Mouse (Mus musculus) spleen, adult 10 weeks (tissue): ENCODE results near the gene Gm28035. TPM values are rescaled to one million over a fixed set of nuclear protein-coding genes. Genes with fewer than 3 reads are reported as not detected.

Experiments
- polyA plus RNA-seq: library from polyadenylated mRNA; stranded (reverse); fragments of 350-450 nt; fragmentation: Illumina TruSeq; extraction: RNeasy Lipid Tissue Mini Kit (QIAGEN cat#74804); gene quantifications from one replicate; pipeline ENCODE4 v1.2.3, GENCODE M21; 2015; ENCODE audit warnings: low replicate concordance; ENCODE audit not compliant: insufficient read depth

Gm28035 gene
- 1.5 TPM for polyA plus RNA-seq

DNA sequence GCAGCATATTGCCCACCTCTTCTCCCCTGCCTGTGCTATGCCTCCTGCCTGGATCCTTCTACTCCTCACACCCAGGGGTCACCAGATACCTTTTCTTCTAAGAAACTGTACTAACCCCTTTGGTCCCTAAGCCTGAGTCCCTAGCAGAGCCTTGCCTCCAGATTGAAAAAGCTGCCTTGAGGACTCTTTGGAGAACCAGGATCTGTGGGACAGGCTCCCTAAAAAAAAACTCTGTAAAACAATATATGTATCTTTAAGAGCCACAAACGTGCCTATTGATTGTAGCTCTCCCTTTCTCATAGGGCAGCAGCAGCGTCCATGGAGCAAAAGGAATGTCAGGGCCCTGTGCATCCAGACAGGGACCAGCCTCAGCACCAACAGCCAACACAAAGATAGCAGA is at the start of gene Gm28035:
Gene Gm28035 (plus strand): TSS at position 301 of the 400 bp plus-strand sequence.

DNA sequence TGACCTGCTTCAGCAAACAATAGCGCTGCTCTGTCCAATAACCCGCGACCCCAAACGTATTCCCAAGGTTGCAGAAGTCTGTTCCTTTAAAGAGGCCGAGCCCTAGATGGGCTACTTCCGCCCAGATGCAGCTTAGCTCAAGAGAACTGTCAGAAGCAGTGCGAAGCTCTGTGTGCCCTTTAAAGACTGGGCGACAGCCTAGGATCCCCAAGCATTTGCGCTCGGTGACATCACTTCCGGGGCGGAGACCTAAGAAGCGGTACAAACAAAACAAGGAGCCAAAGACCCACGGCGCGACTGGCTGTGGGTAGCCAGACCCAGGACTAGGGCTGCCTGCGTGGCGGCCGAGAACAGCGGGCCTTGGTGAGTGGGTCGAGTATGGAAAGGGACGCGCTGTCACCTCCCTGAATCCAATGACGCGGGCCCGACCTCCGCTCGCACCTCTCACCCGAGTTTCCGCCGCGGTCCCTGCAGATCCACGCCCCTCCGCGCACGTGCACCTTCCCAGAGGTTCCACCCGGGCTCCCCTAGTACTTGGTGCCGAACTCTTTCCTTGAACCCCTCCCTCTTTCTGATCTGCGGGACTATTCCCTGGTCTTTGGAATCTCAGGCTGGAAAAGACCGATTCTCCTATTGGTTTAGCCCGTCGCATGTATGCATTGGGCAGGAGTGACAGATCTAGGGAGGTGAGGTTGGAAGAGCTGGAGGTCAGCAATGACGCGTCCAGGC is 34.6 kb upstream of the Gm28035 start, which contains the start of gene Kyat1:
Gene Kyat1 (minus strand): TSS at position 219 of the 729 bp plus-strand sequence.

DNA sequence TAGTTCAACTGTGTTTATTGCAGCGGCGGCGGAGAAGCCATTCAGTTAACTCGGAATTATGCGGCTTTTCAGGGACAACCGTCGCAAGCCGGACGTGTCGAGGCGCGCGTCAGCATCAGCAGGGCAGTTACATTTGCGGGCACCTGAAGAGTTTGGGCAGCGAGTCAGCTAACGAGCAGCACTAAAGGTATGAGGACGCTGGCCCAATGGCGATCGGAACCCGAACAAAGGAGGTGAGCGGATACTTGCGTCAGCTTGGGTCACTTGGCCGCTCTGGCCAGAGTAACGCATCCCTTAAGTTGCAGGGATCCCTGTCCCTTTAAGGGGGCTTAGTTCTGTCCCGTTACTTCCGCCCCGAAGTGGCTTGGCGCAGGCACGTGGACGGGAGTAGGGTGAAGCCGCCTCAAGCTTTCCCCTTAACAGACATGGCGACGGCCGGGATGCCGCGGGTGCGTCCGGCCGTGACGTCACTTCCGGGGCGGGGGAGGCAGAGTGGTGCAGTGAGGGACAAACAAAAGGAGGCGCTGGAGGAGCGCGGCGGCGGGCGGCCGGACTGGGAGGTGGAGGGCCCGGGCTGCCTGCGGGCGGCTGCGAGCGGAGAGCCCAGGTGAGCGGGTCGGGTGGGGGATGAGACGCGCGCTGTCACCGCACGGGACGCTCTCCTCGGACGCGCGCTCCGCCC is 3.0 kb upstream of the Gm28035 start, which contains the start of gene Lrrc8a:
Gene Lrrc8a (plus strand): TSS at position 517 of the 682 bp plus-strand sequence.

DNA sequence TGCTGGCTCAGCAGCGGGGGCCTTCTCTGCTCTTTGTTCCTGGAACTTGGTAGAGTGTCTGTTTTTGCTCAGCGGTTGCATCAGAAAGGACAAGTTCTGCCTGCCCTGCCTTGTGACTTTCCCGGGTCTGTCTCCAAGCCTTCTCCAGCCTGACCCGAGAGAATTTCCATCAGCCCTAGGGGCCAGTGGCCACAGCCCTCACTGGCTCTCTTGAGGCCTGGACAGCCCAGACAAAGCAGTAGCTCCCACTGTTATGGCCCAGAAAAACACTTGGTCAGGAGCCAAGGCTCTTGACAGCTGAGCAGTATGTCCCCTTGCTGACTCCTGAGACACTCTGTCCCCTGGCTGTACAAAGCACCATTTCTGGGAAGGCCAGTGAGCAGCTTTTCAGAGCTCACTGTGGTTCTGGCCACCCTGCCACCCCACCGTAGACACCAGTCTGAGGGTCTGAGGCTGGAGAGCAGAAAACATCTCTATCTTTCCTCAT is 25.4 kb downstream of the Gm28035 start, which contains the start of gene Phyhd1:
Gene Phyhd1 (plus strand): TSS at position 437 of the 487 bp plus-strand sequence.

DNA sequence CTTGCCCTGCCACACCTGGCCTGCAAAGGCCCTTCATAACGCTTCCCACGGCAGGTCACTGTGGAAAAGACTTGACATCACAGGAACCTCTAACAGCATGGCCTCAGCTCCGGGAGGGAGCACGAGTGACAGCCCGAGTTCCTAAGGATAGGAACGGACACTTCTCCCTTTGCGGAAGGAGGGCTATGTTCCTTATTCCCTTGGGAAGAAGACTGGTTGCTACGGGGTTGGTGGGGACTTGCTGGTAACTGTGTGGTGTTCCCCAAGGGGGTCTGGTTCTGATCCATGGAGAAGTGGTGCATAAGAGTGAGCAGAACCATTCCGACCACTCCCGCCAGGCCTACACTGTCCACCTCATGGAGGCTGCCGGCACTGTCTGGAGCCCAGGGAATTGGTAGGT is 40.4 kb downstream of the Gm28035 start, which contains the start of gene Gm28038:
Gene Gm28038 (plus strand): TSS at position 301 of the 400 bp plus-strand sequence.

DNA sequence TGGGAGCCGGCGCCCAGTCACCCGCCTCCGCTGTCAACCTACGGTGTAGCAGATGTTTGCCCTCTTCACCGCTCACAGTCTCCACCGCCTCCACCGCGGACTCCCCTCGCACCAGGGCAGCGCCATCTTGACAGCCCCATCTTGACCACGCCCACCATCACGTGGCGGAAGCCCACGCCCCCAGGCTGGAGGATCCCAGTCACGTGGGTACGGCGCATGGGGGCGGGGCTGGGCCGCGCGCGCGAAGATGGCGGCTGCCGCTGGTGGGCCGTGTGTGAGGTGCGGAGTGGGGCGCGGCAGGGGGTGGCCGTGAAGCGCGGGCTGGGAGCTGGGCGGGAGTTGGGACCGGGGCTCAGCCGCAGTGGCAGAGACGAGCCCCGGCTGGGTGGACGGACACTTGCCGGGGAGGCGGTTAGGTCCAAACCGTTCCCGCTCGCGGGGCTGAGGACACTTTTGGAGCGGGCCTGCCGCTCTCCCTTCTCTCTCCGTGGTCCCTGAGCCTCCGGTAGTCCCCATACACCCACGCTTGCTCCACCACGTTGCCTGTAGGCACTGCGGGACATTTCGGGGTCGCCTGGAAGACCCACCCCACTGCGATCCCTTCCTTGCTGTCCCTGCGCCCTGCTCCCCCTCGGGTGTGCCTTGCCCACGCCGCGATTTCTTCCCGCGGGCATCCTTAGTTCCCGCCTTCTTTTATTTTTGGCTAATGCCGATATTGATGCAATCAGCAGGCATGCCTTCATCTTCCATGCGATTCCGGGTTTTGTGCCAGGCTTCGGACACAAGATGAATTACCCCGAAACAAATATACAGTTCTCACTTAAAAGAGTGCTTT is 46.0 kb downstream of the Gm28035 start, which contains the start of the genes Dolk and Nup188:
Gene Dolk (minus strand): TSS at position 143 of the 835 bp plus-strand sequence.
Gene Nup188 (plus strand): TSS at position 206 of the 835 bp plus-strand sequence.

Other genes with a start within 250 kb of the Gm28035 start
- 0.88 TPM for gene Wdr34, start 191.7 kb upstream of the Gm28035 start, polyA plus RNA-seq
- 534 TPM for gene Set, start 183.2 kb upstream of the Gm28035 start, polyA plus RNA-seq
- gene Pkn3, start 162.9 kb upstream of the Gm28035 start, polyA plus RNA-seq: 1.2 TPM
- 4.9 TPM for gene Zdhhc12, start 146.9 kb upstream of the Gm28035 start, polyA plus RNA-seq
- 30.0 TPM for gene Zer1, start 116.0 kb upstream of the Gm28035 start, polyA plus RNA-seq
- gene Tbc1d13, start 106.8 kb upstream of the Gm28035 start, polyA plus RNA-seq: 42.2 TPM
- 1.2 TPM for gene Endog, start 69.1 kb upstream of the Gm28035 start, polyA plus RNA-seq
- gene Spout1, start 62.1 kb upstream of the Gm28035 start, polyA plus RNA-seq: 8.9 TPM
- 5.0 TPM for gene Kyat1, start 34.7 kb upstream of the Gm28035 start, polyA plus RNA-seq
- 9.8 TPM for gene Lrrc8a, start 2.9 kb upstream of the Gm28035 start, polyA plus RNA-seq
- 27.3 TPM for gene Phyhd1, start 25.6 kb downstream of the Gm28035 start, polyA plus RNA-seq
- not detected for gene Gm28038, start 40.5 kb downstream of the Gm28035 start, polyA plus RNA-seq
- 8.9 TPM for gene Dolk, start 45.8 kb downstream of the Gm28035 start, polyA plus RNA-seq
- 24.6 TPM for gene Nup188, start 45.8 kb downstream of the Gm28035 start, polyA plus RNA-seq
- gene Sh3glb2, start 118.8 kb downstream of the Gm28035 start, polyA plus RNA-seq: 19.0 TPM
- 4.3 TPM for gene Miga2, start 123.7 kb downstream of the Gm28035 start, polyA plus RNA-seq
- 9.2 TPM for gene Dolpp1, start 151.7 kb downstream of the Gm28035 start, polyA plus RNA-seq
- gene Crat, start 175.2 kb downstream of the Gm28035 start, polyA plus RNA-seq: 12.9 TPM
- gene Ptpa, start 175.5 kb downstream of the Gm28035 start, polyA plus RNA-seq: 66.8 TPM
- gene Ier5l, start 233.7 kb downstream of the Gm28035 start, polyA plus RNA-seq: 0.25 TPM